Mouse (Mus musculus): ENCODE measurements around the gene Dtx2. TPM values are rescaled to one million over a fixed set of nuclear protein-coding genes. Genes with fewer than 3 reads are reported as not detected.

Dtx2 gene
- total RNA-seq, 1 experiment from 2014 or later: 13.4 TPM

DNA sequence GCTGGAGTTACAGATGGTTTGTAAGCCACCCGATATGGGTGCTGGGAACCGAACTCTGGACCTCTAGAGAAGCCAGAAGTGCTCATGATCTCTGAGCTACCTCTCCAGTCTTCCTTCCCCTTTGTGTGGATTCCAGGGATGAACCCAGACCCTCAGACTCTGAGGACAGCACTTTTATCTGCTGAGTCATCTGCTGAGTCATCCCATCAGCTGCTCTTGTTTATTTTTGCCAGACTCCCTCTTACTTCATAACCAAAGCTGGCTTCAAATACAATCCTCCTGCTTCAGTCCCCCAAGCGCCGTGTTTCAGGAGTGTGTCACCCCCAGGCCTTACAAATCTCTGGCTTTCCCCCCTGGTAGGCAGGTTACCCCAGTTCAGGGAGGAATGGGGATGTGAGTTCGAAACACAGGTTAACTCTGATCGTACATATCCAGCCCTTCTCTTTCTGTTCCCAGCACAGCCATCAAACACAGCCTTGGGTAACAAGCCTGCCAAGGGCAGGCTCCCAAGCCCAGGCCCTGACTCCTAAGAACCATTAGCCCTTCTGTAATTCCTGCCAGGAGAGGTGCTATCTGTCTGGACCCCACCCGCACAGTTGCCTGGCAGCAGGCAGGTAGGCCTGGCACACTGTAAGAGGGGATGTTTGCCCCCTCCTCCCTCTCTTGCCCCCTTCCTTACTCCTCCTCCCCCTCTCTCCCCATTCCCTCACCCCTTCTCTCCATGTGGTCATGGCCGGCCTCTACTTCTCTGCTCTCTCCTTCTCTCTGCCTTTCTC lies 18.5 kb upstream of the Dtx2 start:
- DNase-seq: no peak

DNA sequence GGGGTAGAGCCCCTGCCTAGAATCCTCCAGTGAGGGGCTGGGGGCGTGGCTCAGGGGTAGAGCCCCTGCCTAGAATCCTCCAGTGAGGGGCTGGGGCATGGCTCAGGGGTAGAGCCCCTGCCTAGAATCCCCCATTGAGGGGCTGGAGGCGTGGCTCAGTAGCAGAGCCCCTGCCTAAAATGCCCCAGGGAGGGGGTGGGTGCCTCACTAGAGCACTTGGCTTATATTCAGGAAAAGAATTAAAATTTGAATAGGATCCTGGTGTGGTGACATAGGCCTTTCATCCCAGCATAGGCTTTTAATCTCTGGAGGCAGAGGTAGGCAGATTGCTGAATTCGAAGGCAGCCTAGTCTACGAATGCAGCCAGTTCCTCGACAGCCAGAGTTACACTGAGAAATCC lies 15.2 kb upstream of the Dtx2 start:
- DNase-seq: no peak

DNA sequence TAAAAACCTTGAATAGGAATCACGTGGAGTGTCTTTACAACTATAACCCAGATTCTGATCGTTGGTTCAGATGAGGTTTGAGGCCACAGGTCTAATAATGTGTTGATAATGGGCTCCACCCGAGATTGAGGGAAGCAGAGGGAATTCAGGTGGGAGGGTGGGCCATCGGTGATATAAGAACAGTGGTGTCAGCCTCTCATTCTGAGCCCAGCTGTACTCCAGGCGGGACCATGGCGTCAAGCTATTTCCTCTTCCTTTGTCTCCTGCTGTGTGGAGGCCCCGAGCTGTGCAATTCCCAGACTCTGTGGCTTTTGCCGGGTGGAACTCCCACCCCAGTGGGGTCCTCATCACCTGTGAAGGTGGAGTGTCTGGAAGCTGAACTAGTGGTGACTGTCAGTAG lies 14.7 kb upstream of the Dtx2 start, which contains the start of gene Zp3:
Gene Zp3, plus strand, starts transcription at position 196 of the 400 bp plus-strand sequence.
- no peak for DNase-seq

DNA sequence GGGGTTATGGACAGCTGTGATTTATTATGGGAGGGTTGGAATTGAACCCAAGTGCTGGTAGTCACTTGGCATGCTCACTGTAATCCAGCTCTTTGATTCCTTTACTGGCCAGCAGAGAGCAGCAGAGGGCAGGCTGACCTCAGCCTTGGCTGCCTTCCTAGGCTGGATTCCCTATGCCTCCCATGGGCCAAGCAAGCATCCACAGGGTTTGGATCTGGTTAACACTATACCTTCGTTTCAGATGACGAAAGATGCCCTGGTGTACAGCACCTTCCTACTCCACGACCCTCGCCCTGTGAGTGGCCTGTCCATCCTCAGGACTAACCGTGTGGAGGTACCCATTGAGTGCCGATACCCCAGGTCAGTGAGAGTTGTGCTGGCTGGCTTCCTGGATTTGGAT lies 12.2 kb upstream of the Dtx2 start:
- peak; percentile 63 for DNase-seq

DNA sequence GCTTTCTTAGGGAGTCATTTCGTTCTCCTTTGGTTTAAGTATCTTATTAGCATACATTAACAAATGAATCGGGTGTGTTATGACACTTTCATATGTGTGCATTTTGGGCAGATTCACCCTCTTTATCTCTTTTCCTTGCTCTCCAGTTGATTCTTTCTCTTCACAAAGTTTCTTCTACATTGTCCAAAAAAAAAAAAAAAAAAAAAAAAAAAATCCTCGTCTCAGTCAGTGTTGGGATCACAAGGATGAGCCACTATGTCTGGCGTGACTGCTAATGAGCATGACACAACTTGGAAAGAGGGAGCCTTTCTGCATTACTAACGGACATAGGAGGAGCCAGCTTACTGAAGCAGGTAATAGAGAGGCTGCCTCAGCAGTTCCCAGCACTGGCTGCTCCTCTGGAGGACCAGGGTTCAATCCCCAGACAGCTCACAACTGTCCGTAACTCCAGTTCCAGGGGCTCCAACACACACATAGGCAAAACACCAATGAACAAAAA lies 10.0 kb upstream of the Dtx2 start:
- no peak for DNase-seq

DNA sequence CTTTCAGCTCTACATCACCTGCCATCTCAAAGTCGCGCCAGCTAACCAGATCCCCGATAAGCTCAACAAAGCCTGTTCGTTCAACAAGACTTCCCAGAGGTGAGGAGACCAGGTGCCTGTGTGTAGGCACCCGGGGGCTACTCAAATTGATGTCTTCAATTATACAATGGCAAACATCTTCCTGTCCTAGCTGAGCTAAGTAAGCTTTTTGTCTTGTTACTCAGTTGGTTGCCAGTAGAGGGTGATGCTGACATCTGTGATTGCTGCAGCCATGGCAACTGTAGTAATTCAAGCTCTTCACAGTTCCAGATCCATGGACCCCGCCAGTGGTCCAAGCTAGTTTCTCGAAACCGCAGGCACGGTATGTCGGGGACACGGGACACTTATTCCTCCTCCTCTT lies 7.4 kb upstream of the Dtx2 start:
- DNase-seq: no peak

DNA sequence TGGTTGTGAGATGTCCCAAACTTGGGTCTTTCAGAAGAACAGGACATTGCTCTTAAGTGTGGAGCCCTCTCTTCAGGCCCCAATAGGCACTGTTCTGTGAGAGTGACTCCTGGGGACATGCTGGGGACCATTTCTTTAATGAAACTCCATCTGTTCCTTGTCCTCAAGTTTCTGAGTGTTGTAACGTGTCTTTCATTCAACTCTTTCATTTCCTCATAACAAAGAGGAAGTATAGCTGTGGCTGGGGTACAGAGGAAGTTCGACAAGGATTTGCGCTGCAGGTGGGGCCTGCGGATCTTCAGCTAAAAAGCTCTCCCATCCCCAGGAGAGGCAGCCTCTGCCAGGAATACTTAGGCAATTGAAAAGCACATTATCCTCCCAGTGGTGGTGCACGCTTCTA lies 4.0 kb upstream of the Dtx2 start:
- no peak for DNase-seq

DNA sequence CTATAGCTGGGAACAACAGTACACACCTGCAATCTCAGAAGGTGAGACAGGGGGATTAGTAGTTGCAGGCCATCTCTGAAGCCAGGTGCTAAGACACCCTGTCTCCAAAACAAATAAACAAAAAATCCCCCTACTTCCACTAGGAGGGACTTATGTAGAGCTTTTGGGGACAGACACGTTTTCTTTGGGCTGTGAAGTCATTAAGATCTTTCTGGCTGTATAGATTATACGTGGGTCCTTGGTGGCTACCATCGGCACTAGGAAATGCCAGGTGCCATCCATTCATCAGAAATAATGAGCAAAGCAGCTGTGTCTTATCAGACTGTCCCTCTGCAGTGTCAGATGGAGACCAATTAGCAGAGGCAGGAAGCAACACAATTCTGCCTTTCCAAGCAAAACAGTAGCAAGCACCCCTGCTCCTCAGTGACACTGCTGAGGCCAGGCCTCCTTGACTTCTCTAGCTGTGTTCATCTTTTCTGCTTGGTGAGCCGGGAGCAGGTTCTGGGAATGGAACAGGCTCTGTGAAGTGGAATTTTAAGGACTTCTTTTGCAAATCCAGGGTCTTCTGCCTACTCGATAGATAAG lies 1.1 kb upstream of the Dtx2 start:
- DNase-seq: no peak

DNA sequence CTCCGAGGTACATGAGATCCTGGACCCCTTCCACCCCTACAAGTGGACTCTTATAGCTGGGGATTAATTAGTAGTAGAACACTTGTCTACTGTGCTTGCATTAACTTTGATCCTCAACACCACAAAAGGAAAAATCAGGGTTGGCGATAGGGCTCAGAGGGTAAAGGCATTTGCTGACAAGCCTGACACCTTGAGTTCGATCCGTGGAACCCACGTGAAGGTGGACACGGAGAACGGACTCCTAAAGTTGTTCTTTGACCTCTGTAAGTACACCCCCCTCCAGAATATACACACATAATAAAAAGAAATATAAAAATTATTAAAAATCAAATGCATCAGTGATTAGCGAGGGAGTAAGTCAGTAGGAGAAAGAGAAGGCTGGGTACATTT lies 270 bp upstream of the Dtx2 start:
- no peak for DNase-seq

DNA sequence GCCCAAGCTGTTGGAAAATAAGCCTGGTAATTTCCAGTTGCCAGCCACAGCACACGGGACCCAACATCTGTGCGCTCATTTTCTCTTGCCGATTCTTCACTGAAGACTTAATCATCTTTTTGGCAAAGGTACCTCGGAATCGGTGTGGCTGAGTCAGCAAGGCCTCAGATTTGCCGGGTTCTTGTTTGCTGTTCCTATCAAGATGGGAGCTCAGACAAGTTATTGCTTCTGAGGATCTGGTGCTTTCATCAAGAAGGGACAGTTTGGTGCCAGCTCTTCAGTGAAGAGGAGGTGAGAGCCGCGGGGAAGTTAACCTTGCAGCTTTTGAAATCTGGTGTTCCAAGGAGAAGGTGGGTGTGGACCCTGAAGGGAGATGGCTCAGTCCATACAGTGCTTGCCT lies 1.6 kb downstream of the Dtx2 start:
- no peak for DNase-seq

DNA sequence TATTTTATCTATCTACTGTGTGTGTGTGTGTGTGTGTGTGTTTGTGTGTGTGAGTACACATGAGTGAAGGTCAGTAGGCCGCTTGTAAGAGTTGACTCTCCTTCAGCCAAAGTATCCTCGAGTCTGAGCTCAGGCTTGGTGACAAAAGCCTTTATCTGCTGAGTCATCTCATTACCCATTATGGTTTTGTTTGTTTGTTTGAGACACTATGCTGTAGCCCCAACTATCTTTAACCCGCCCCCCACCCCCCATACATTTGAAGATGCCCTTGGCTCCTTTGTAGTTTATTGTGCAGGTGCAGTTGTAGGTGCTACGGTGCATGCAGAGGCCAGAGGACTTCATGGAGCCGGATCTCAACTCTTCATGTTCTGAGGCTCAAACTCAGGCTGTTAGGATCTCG lies 6.6 kb downstream of the Dtx2 start:
- DNase-seq: no peak

DNA sequence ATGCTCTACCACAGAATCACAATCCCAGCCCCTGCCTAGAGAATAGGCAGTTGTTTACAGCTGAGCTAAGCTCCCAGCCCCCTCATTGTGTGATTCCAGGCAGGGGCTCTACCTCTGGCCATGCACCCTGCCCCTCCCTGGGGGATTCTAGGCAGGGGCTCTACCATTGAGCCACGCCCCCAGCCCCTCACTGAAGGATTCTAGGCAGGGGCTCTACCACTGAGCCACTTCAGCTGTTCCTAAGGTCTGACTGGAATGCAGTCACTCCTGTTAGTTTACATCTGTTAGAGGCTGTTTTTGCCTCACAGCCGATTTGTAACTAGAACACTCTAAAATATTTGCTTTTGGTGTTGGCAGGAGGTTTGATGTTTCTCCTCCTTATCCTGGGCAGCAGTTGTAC lies 7.7 kb downstream of the Dtx2 start:
- DNase-seq: no peak

DNA sequence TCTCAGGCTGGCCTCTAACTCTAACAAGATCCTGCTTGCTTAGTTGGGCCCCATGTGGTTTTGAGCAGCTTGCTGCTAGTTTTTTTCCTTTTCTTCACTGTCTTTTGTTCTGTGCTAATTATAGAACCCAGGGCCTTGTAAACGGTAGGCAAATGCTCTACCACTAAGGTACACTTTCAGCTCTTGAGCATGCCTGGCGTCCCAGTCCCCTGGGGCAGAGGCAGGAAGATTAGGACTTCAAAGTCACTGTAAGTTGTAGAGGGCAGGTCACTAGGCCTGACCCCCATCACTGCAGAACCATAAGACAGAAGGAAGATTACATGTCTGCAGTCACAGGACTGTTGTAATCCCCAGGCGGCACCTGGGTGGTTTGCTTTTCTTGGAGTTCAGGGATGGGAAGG lies 8.2 kb downstream of the Dtx2 start:
- DNase-seq: no peak

DNA sequence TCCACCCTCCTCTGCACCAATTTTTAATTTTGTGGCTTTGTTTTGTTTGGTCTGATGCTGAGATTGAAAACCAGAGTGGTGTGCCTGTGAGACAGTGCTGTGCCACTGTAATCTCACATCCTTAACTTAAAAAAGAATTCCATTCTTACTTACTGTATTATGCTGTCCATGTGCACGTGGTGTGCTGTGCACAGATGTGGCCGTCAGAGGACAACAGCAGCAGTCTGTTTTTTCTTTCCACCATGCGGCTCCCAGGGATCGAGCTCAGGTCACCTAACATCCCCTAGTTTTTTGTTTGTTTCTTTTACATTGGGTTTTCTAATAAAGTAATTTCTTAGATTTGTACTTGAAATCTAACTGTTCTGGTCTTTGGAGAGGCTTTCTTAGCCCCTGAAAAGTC lies 9.9 kb downstream of the Dtx2 start:
- no peak for DNase-seq

DNA sequence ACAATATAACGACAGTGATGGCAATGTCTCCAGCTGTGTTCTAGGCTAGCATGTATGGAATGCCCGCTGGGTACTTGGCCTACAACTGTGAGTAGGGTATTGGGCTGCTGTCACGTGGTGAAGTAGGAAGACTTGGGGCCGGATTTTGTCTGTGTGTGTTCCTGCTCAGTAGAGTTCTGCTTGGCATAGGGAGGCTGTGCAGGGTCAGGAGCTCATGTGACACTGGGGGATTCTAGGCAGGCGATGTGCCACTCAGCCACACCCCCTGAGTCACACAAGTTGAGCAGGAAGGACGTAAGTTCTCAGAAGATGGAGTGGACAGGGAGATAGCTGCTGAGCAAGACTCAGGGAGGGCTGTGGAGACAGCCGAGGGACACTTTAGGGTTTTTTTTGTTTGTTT lies 13.1 kb downstream of the Dtx2 start:
- no peak for DNase-seq

DNA sequence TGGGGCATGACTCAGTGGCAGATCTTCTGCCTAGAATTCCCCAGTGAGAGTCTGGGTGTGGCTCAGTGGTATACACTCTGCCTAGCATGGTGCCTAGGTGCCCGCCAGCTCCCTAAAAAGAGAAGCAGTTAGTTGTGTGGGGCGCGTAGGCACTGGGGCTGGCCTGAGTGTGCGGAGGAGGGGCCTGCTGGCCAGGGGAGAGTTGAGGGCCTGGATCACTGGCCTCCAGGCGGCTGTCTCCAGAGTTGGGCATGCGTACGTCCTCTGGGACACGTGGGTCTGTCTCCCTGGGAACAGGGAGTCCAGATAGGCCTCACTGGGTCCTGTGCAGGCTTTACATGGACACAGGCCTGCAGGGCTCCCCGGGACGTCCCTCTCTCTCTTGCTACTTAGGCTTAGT lies 20.3 kb downstream of the Dtx2 start:
- peak; percentile 32 for DNase-seq

DNA sequence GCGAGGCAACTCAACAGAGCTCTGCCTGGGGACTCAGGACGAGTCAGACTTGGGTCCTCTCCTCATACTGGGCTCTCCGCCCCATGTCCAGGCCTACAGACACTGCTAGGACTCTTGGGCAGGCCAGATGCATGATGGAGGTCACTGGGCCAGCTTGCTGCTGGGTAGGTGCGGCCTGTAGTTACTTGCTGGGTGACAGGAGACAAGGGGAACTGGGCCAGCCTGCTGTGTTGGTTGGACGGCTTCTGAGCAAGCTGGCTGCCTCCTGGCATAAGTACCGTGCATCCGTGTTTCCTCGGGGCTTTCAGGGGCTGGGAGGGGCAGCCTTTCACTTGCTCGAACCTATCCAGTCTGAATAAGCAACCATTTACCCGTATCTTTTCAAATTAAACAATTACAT lies 21.0 kb downstream of the Dtx2 start:
- DNase-seq: no peak

DNA sequence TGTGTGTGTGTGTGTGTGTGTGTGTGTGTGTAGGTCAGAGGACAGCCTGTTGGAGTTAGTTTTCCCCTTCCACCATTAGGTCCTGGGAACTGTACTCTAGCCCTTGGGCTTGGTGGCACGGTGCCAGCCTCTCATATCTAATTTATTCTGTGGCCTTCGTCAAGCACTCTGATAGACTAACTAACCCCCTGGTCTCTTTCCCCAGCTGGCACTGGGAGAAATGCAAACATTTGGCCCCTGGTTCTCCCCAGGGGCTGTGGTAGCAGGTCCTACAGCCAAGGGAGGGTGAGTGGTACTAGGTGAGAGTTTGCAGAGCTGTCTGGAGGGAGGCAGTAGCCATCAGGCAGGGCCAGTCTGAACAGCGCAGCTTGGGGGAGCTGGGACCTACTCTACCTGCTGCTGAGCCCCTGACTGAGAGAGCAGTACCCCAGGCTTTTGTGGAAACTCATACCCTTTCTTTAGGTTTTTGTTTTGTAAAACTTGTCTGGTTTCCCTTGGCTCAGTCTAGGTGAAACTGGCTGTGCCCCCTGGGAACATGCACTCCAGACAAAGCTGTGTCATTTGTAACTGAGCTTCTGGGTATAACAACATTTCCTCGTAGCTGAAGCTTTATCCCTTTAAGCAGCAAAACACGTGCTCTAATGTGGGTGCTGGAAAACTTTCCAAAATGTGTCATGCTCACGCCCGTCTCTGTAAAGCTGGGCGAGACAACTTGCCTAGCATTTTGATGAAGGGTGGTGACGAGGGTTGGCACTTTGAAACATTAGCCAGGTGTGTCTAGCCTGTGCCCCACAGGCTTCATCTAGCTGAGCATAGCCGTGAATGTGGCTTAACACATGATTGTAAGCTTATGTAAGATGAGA lies 21.6 kb downstream of the Dtx2 start:
- peak; percentile 72 for DNase-seq

DNA sequence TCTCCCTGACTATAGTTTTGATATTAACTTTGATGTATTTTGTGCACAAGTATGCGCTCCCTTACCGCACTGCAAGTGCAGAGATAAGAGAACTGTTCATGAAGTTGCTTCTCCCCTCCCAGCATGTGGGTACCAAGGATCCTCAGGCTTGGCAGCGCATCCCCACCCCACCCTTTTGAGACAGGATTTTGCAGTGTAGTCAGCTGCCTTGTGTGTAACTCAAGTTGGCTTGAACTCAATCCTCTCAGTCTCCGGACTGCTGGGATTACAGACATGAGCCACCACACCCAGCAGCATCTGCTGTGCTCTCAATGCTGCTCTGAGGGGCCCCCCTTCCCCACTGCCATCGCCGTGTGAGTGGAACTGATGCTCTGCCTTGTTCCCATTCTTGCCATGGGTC lies 22.7 kb downstream of the Dtx2 start:
- no peak for DNase-seq

DNA sequence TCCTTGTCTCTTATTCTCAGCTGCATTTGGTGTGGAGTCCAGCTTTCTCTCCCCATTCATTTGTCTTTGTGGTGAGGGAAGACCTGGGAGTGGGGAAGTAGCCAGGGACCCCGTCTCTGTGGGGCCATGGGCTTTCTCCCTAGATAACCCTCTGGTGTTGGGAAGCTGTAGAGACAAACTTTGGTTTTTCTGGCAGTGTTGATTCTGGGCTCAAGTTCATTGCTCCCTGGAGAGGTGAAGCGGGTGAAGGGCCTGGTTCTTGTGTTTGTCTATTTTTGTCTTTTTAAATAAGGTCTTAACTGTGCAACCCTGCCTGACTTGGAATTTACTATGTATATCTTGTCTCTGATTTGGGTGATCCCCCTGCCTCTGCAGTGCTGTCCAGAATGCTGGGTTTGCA lies 24.1 kb downstream of the Dtx2 start:
- no peak for DNase-seq

DNA sequence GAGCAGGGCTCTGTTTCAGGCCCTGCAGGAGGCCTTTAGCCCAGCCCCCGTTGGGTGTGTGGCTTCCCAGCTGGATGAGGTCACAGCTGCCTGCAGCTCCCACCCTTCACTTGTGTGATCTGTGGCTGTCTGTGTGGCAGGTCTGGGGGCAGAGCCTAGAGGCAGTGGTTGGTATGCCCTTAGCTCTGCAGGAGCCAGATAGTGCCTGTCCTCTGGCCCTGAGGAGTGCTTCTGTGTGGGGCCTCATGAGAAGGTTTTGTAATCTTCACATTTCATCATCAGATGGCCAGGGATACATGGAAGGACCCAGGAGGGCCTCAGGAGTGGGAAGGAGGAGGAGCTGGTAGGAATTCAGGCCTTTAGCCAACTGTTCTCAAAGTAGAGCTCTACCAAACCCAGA lies 25.3 kb downstream of the Dtx2 start:
- no peak for DNase-seq

DNA sequence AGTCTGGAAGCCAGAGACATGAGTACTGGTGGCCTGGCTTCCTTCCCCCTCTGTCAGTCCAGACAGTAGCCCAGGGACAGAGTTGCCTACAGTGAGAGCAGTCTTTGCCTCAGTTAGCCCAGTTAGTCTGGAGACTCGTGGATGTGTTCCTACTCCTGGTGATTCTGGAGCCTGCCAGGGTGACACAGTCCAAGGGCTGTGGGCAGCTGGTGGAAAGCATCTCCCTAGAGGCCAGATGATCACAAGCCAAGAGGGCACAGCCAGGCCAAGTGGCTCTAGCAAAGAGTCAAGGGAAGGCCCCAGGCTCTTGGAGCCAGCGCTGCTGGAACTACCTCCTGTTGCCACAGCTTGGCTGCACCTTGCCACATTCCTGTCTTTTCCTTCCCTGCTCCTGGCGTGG lies 31.1 kb downstream of the Dtx2 start:
- DNase-seq: peak; percentile 45

DNA sequence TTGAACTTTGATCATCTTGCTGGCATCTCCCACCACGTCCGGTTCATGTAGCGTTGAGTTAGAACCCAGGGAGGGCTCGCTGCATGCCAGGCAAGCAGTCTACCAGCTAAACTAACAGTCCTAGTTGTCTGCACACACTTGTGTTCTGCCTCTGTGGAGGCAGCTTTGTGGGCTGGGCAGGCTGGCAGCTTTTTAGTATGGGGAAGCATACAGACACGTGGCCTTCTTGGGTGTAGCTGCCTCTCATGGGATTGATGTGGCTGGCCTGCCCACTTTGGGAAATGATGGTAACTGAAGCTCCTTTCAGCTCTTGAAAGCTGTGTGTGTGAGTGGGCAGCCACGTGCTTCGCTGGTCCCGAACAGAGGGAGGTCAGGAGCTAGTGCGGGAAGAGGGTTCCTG lies 32.3 kb downstream of the Dtx2 start:
- no peak for DNase-seq

Measured in adrenal gland, postnatal 25 days (tissue).